Mouse (Mus musculus): ENCODE measurements around the gene Cep57.

The Cep57 gene

GRCm38 (mm10) chr9:13826832-13827405 is at the start of gene Cep57:
Gene Cep57, minus strand, starts transcription at chr9:13827107.
- DNase-seq (ENCODE audit: extremely low read depth, insufficient read length, low spot score), result peak; percentile 93

GRCm38 (mm10) chr9:13875340-13875739 is 48.4 kb upstream of the Cep57 start:
- DNase-seq (ENCODE audit: extremely low read depth, insufficient read length, low spot score), result peak; percentile 58

- peak; percentile 4 for DNase-seq (ENCODE audit: extremely low read depth, insufficient read length, low spot score)
Observed at GRCm38 (mm10) chr9:13874359-13874758, 47.5 kb upstream of the Cep57 start.

DNA sequence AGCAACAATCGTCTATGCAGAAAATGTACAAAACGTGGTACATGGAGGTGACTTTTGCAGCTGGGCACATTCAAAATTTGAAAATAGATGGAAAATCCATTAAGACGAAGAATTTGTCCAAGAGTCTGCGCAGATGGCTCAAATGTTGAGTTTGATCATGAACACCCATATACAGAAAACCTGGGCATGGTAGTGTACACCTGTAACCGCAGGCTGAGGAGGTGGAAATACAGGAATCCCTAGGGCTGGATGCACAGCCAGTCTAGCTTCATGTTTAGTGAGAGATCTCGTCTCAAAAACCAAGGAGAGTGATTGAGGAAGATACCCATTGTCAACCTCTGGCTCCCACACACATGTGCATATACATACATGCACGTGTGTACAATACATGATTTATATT is 44.7 kb upstream of the Cep57 start:
- no peak for DNase-seq (ENCODE audit: extremely low read depth, insufficient read length, low spot score)

GRCm38 (mm10) chr9:13867646-13868045 is 40.7 kb upstream of the Cep57 start:
- no peak for DNase-seq (ENCODE audit: extremely low read depth, insufficient read length, low spot score)

DNA sequence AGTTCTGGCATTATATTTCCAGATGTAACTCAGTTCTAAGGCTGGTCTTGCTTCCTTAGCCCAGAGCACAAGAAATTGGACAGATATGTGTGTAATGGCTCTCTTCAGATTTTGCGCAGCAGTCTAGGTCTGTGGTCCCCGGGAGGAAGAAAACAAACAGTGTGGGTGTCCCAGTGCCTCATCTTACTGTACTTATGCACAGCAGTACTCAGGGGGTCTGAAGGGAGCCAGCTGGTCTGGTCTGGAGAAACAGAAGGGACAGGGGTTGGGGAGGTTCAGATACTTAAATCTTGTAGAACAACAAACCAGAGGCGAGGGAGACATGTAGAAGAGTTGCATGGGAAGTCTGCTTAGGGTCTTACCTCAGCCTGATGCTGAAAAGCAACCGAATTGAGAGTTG is 29.9 kb upstream of the Cep57 start:
- DNase-seq (ENCODE audit: extremely low read depth, insufficient read length, low spot score), result no peak

DNA sequence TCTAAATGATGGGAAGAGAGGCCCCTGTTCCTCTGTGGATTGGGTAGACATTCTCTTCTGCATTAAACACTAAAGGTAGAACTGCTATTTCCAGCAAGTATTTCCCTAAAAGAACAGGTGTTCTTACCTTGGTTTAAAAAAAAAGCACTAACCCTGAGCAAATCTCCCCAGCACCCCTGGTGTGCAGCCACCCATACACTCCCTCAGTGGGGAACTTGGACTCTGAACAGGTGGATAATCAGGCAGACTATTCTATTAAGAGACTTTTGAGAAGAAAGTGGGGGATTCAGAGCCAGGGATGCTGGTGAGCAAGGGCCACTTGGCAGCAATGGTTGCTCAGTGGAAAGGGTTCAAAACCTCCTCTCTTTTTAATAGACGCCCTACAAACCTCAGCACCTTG is 29.3 kb upstream of the Cep57 start:
- no peak for DNase-seq (ENCODE audit: extremely low read depth, insufficient read length, low spot score)

DNA sequence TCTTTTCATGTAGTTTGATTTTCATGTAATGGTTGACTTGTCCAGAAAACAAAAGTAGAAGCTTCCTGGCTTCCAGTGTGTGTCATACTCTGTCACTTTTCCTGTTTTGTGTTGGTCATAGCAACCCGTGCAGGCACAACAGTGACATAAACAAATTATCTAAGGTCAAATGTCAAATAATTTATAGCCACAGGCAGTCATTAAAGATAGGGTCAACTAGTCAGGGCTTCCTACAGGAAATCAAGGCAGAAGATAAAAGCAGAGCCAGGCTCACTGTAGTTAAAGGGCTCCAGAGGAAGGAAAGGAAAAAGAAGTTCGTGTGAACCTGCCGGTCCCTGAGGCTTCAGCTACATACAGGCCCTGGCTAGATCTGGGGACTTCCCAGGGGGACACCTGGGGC is 27.0 kb upstream of the Cep57 start:
- DNase-seq (ENCODE audit: extremely low read depth, insufficient read length, low spot score), result no peak

GRCm38 (mm10) chr9:13848481-13849480 is 21.9 kb upstream of the Cep57 start:
- peak; percentile 11 for DNase-seq (ENCODE audit: extremely low read depth, insufficient read length, low spot score)

DNA sequence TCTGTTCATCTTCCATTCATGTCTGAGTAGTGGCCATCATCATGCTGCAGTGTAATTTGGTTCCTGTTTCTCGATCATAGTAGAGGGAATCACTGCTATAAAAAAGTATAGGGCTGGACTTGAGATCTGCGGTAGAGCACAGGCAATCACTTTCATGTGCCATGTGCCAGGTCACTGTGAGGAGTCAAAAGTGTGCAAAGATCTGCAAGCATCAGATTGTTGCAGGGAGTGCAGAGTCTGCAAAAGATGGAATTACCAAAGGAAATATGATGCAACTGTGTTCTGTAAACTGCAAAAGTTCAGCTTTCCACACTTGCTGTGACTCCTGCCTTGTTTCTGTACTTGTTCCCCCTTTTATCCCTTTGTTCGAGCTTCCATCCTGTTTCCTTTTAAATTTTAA is 20.7 kb upstream of the Cep57 start:
- no peak for DNase-seq (ENCODE audit: extremely low read depth, insufficient read length, low spot score)

GRCm38 (mm10) chr9:13836726-13837125 is 9.8 kb upstream of the Cep57 start:
- no peak for DNase-seq (ENCODE audit: extremely low read depth, insufficient read length, low spot score)

DNA sequence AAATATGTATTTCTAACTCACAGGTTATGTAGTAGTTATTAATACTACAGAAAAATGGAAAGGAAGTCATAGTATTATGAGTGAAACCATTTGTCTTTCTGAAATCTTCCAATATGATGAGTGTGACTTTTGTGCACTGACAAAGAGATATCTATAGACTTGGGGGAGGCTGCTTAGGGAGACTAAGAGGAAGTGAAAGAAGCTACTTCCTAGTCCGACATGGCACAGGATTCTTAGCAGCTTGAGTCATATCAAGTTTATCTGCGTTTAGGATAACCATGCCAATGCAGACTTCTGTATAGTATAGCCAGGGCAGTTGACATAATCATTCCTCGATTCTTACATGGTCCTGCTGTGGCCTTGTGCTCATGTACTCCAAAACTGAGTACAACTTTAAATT is 8.3 kb upstream of the Cep57 start:
- DNase-seq (ENCODE audit: extremely low read depth, insufficient read length, low spot score), result no peak

DNA sequence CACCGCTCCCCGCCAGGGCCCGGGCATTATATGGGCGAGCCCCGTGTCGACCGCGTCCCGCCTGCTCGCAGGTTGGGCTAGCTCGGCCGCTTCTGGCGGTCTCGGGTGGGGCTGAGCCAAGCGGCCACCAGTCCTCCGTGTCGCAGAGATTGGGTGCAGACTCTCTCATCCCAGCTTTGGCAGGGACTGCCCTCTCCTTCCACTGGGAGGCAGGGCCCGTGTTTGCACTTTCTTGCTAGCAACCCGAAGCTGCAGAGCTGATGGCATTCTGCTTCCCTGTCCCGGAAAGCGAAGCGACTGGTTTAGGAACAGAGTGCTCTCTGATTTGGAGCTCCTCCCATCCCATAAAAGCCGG is 1.2 kb upstream of the Cep57 start:
- DNase-seq (ENCODE audit: extremely low read depth, insufficient read length, low spot score), result no peak

DNA sequence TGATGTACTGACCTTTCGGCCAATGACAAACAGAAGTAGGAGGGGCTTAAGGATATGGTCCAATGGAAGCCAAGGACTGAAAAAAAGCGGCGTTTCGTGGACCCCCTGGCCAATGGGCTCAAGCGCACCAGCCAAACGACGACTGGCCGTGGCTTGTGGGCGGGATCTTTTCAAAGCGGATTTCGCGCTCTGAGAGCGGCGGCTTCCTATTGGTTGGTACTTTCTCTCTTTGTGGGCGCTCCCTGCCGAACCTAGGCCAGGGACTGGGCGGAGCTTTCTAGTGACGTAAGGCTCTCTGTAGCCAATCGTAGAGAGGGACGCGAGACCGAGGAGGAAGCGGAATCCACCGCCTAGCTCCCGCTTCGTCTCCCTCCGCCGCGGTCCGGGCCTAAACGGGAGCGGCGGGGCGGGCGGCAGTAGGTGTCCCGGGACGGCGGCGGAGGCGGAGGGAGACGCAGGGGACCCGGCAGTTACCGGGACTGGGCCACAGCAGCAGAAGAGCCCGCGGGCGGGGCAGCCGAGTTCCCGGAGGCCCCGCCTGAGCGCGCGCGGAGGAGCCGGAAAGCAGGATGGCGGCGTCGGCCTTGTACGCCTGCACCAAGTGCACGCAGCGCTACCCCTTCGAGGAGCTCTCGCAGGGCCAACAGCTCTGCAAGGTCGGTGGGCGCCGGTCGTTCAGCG is 639 bp upstream of the Cep57 start, which contains the start of gene Fam76b:
Fam76b (plus strand) TSS at position 311 of the 681 bp plus-strand sequence.
- peak; percentile 97 for DNase-seq (ENCODE audit: extremely low read depth, insufficient read length, low spot score)

GRCm38 (mm10) chr9:13826391-13826805 is 509 bp downstream of the Cep57 start:
- DNase-seq (ENCODE audit: extremely low read depth, insufficient read length, low spot score), result no peak

- DNase-seq (ENCODE audit: extremely low read depth, insufficient read length, low spot score), result no peak
Observed at GRCm38 (mm10) chr9:13825896-13826295, 1.0 kb downstream of the Cep57 start.

DNA sequence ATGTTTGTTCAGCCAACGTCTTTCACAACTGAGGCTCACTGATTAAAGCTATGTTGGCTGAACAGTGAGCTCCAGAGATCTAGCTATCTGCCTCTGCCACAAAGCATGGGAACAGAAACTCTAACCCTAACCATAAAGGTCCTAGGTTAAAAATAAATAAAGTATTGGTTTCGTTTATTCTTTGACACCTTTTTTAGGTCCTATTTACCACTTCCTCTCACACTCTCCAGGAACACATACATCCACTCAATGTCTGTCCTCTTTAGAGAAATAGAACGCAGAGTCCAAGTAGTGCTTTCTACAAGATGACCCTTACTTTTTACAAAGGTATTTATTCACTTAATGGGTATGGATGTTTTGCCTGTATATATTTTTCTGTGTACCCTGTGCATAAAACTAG is 6.1 kb downstream of the Cep57 start:
- no peak for DNase-seq (ENCODE audit: extremely low read depth, insufficient read length, low spot score)

GRCm38 (mm10) chr9:13818369-13818768 is 8.5 kb downstream of the Cep57 start:
- DNase-seq (ENCODE audit: extremely low read depth, insufficient read length, low spot score), result no peak

DNA sequence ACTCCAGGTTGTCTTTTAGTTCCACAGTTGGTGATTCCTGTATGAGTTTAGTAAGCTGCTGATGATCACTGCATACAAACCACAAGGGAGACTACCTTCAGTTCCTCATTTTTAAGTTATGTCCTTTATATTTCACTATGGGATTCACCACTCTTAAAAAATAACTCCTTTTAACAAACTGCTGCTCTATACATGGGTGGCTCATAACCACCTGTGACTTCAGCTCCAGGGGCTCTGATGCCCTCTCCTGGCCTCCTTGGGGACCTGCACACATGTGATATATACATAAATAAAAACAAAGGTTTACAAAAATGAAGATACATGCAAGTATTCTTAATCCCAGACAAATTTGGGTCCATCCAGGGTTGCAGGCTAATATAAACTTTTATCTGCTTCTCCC is 17.0 kb downstream of the Cep57 start:
- DNase-seq (ENCODE audit: extremely low read depth, insufficient read length, low spot score), result no peak

GRCm38 (mm10) chr9:13807657-13808056 is 19.2 kb downstream of the Cep57 start:
- no peak for DNase-seq (ENCODE audit: extremely low read depth, insufficient read length, low spot score)

- DNase-seq (ENCODE audit: extremely low read depth, insufficient read length, low spot score), result no peak
Observed at GRCm38 (mm10) chr9:13806854-13807253, 20.1 kb downstream of the Cep57 start.

Data from 3134 (cell line).